Mouse (Mus musculus): ENCODE measurements around the gene Ddx54.

GRCm38 (mm10) chr5:120579211-120579897, 33.2 kb upstream of the Ddx54 start:
- TF ChIP-seq MAFK (IDR thresholded peaks at IDR 0.05; ENCODE audit: insufficient read depth, low read depth, low read length) (no peak), ZNF384 (IDR thresholded peaks at IDR 0.05; ENCODE audit: low read depth, low read length) (no peak), ZC3H11A (IDR thresholded peaks at IDR 0.05; ENCODE audit: borderline replicate concordance, low read depth, low read length) (no peak), CHD2 (IDR thresholded peaks at IDR 0.05; ENCODE audit: low read depth, low read length) (no peak), HCFC1 (IDR thresholded peaks at IDR 0.05; ENCODE audit: borderline replicate concordance, insufficient read depth, low read length) (no peak)

Data from ES-E14 (cell line).